Mouse (Mus musculus): Measurements from ENCODE around the gene Myo16.

DNA sequence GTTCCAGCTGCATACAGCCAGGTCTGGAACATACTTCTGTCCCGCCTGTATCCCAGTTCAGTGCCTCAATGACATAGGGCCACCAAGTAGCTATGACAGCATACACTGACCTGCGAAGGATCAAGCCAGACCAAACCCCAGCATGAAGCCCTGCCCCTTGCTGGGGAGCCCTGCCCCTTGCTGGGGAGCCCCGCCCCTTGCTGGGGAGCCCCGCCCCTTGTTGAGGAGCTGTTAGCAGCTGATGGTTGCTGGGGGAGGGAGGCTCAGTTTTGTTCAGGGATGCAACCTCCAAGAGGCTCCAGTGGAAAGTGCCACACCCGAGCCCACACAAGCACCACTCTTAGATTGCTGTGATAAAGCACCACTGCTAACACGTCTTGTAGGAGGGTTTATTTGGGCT lies 266.8 kb downstream of the Myo16 start:
- TF ChIP-seq CTCF (IDR thresholded peaks at IDR 0.05; ENCODE audit: low read depth) (no peak), EP300 (IDR thresholded peaks at IDR 0.05; ENCODE audit: low read depth) (no peak)
